Mouse (Mus musculus): ENCODE measurements around the gene Kmt2a. TPM values are rescaled to one million over a fixed set of nuclear protein-coding genes. Genes with fewer than 3 reads are reported as not detected.
"Not testable (repeated sequence)": the region's sequence is repeated elsewhere in the genome, so short reads cannot be mapped to it uniquely, and the experiment has no call there.

The Kmt2a gene
- polyA plus RNA-seq, 1 experiment from 2014 or later = 2.9 TPM

DNA sequence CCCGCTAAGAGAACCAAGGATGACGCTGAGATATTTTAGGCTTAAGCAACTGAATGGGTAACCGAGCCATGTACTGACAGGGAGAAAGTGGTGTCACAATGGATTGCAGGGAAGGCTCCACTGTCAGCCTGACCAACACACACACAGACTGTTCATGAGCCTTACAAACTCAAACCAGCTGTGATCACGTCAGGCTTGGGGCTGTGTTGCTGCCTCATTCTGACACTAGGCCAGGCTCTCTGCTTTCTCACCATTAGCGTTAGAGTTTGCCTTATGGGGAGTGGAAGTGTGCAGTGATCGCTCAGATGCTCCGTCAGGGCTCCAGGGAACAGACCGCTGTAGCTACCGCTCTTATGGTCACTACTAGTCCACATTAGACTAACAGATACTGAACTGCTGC lies 88.3 kb downstream of the Kmt2a start:
- no peak overlapping the region for H3K9ac ChIP-seq
- no peaks in the 10 kb centered on the region for H3K9me3 ChIP-seq (replicated peaks)
- no peak overlapping the region for H3K4me2 ChIP-seq
- H3K4me1 ChIP-seq (replicated peaks) = no peaks in the 10 kb centered on the region
- no peak overlapping the region for H3K4me3 ChIP-seq (replicated peaks)
- no peak for ATAC-seq (ENCODE audit: insufficient read depth)
- 74% methylated on average over 9 of the region's 9 CpGs for WGBS (ENCODE audit: insufficient replicate concordance)
- H3K27ac ChIP-seq (replicated peaks) = no peak overlapping the region
- H3K36me3 ChIP-seq (replicated peaks) = peaks cover 13% of the 10 kb centered on the region
- peaks cover 10% of the 10 kb centered on the region for H3K27me3 ChIP-seq

- H3K4me3 ChIP-seq (replicated peaks) = peak overlapping the region; percentile 79
- peaks cover 25% of the 10 kb centered on the region for H3K4me1 ChIP-seq (replicated peaks)
- no peaks in the 10 kb centered on the region for H3K27me3 ChIP-seq
- H3K36me3 ChIP-seq (replicated peaks) = peaks cover 4% of the 10 kb centered on the region; the same call in 1 of the 2 replicates
- H3K27ac ChIP-seq (replicated peaks) = peak overlapping the region; percentile 79
- H3K9ac ChIP-seq = peak overlapping the region; percentile 64
- peak overlapping the region; percentile 94 for H3K4me2 ChIP-seq
- H3K9me3 ChIP-seq (replicated peaks) = no peaks in the 10 kb centered on the region
- peak; percentile 99 for ATAC-seq (ENCODE audit: insufficient read depth)
- WGBS (ENCODE audit: insufficient replicate concordance) = under 1% methylated on average over 41 of the region's 41 CpGs
Observed at GRCm38 (mm10) chr9:44772750-44773651, 108.1 kb downstream of the Kmt2a start.

GRCm38 (mm10) chr9:44772392-44772749 lies 108.7 kb downstream of the Kmt2a start:
- WGBS (ENCODE audit: insufficient replicate concordance) = 19% methylated on average over 5 of the region's 5 CpGs
- H3K4me1 ChIP-seq (replicated peaks) = peaks cover 25% of the 10 kb centered on the region
- peaks cover 4% of the 10 kb centered on the region; the same call in 1 of the 2 replicates for H3K36me3 ChIP-seq (replicated peaks)
- peak overlapping the region; percentile 29; the same call in 1 of the 2 replicates for H3K4me2 ChIP-seq
- H3K9ac ChIP-seq = no peak overlapping the region; the same call in 1 of the 2 replicates
- H3K9me3 ChIP-seq (replicated peaks) = no peaks in the 10 kb centered on the region
- ATAC-seq (ENCODE audit: insufficient read depth) = no peak
- no peaks in the 10 kb centered on the region for H3K27me3 ChIP-seq
- H3K4me3 ChIP-seq (replicated peaks) = peak overlapping the region; percentile 79
- H3K27ac ChIP-seq (replicated peaks) = peak overlapping the region; percentile 63; the same call in 1 of the 2 replicates

GRCm38 (mm10) chr9:44771376-44771775 lies 109.7 kb downstream of the Kmt2a start:
- no peaks in the 10 kb centered on the region for H3K9me3 ChIP-seq (replicated peaks)
- 86% methylated on average over 5 of the region's 5 CpGs for WGBS (ENCODE audit: insufficient replicate concordance)
- H3K4me2 ChIP-seq = no peak overlapping the region
- H3K27ac ChIP-seq (replicated peaks) = no peak overlapping the region
- peaks cover 25% of the 10 kb centered on the region for H3K4me1 ChIP-seq (replicated peaks)
- H3K9ac ChIP-seq = no peak overlapping the region
- no peaks in the 10 kb centered on the region for H3K27me3 ChIP-seq
- H3K36me3 ChIP-seq (replicated peaks) = peaks cover 4% of the 10 kb centered on the region; the same call in 1 of the 2 replicates
- ATAC-seq (ENCODE audit: insufficient read depth) = no peak
- no peak overlapping the region for H3K4me3 ChIP-seq (replicated peaks)

DNA sequence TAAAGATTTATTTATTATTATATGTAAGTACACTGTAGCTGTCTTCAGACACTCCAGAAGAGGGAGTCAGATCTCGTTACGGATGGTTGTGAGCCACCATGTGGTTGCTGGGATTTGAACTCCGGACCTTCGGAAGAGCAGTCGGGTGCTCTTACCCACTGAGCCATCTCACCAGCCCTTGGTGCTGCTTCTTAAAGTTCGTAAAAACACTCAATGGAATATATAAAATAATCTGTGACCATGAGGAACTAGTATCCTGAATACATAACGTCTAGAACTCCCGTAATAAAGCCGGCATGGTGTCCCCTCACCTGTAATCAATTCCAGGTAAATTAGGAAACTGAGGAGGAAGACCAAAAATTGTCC lies 113.1 kb downstream of the Kmt2a start:
- H3K27me3 ChIP-seq; H3K36me3 ChIP-seq (replicated peaks); H3K9ac ChIP-seq; H3K9me3 ChIP-seq (replicated peaks): not testable (repeated sequence)
- peaks cover 34% of the 10 kb centered on the region for H3K4me1 ChIP-seq (replicated peaks)
- ATAC-seq (ENCODE audit: insufficient read depth) = peak; percentile 8; the same call in 1 of the 2 replicates
- H3K4me3 ChIP-seq (replicated peaks) = peak overlapping the region; percentile 99
- H3K27ac ChIP-seq (replicated peaks) = peak overlapping the region; percentile 19; the same call in 1 of the 2 replicates
- WGBS (ENCODE audit: insufficient replicate concordance) = 35% methylated on average over 8 of the region's 9 CpGs
- peak overlapping the region; percentile 72 for H3K4me2 ChIP-seq

DNA sequence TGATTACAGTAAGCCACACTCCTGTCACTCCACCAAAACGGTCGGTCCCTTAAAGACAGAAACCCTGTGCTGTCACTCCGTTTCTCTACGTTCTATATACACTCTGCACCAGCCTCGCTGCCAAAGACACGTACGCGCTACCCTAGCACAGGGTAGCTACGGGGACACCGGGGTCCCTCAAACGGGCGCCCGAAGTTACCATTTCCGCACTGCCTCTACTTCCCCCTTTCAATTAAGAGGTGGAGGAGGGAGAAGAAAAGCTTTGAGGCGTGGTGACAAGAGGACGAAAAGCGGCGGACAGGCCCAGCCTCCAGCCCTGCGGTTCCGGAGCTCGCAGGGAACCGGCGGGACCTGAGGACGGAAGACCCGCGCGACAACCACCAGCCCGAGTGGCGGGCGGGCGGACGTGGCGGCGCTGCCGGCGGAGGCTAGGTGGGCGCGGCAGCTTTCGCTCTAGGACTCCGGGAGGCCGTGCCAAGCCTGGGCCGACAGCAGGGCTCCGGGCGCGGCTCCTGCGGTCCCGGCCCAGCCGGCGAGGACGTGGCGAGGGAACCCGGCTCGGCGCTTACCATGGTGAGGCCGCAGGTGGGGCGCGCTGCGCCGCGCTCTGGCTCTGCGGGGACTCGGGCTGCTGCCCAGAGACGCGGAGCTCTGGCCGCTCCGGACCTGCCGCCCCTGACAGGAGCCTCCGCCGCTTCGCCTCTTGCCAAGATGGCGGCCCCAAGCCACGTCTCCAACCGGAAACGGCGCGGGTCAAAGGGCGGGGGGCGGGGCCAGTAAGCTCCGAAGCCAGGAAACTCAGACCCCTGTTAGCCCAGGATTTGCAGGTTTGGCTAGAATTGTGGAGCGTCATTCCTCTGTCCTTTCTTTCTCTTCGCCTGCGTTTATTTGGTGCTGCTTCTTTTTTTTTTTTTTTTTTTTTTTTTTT lies 113.7 kb downstream of the Kmt2a start, which contains the start of the genes Arcn1 and Ift46:
TSS of gene Arcn1 (minus strand) at position 745 of the 928 bp plus-strand sequence.
TSS of gene Ift46 (plus strand) at position 808 of the 928 bp plus-strand sequence.
- H3K27me3 ChIP-seq = no peaks in the 10 kb centered on the region
- ATAC-seq (ENCODE audit: insufficient read depth) = peak; percentile 87
- H3K27ac ChIP-seq (replicated peaks) = peak within 1 kb of the TSS; percentile 96
- H3K36me3 ChIP-seq (replicated peaks) = no peaks in the 10 kb centered on the region
- peaks cover 34% of the 10 kb centered on the region for H3K4me1 ChIP-seq (replicated peaks)
- H3K4me3 ChIP-seq (replicated peaks) = peak within 1 kb of the TSS; percentile 99
- H3K9me3 ChIP-seq (replicated peaks) = no peaks in the 10 kb centered on the region
- H3K4me2 ChIP-seq = peak within 1 kb of the TSS; percentile 72
- peak within 1 kb of the TSS; percentile 99 for H3K9ac ChIP-seq
- WGBS (ENCODE audit: insufficient replicate concordance) = under 1% methylated on average over 82 of the region's 82 CpGs

GRCm38 (mm10) chr9:44760873-44761272 lies 120.2 kb downstream of the Kmt2a start:
- H3K4me1 ChIP-seq (replicated peaks) = peaks cover 19% of the 10 kb centered on the region
- H3K4me2 ChIP-seq = no peak overlapping the region
- H3K36me3 ChIP-seq (replicated peaks) = peaks cover 48% of the 10 kb centered on the region
- H3K9me3 ChIP-seq (replicated peaks) = no peaks in the 10 kb centered on the region
- H3K27me3 ChIP-seq = no peaks in the 10 kb centered on the region
- no peak overlapping the region for H3K27ac ChIP-seq (replicated peaks)
- no peak overlapping the region for H3K4me3 ChIP-seq (replicated peaks)
- no peak overlapping the region for H3K9ac ChIP-seq
- no peak for ATAC-seq (ENCODE audit: insufficient read depth)
- 57% methylated on average over 2 of the region's 2 CpGs for WGBS (ENCODE audit: insufficient replicate concordance)

Other genes with a start within 250 kb of the Kmt2a start
- not detected in 2 replicates for gene Treh, start 208.1 kb downstream of the Kmt2a start, polyA plus RNA-seq (2015; fragmentation: Nextera tagmentation; extraction: Ambion mirVana)
- 2.5 and 2.7 TPM in 2 replicates for gene Phldb1, start 146.1 kb downstream of the Kmt2a start, polyA plus RNA-seq (2015; fragmentation: Nextera tagmentation; extraction: Ambion mirVana)
- 87.1 and 89.2 TPM in 2 replicates for gene Arcn1, start 113.5 kb downstream of the Kmt2a start, polyA plus RNA-seq (2015; fragmentation: Nextera tagmentation; extraction: Ambion mirVana)
- 16.7 and 19.0 TPM in 2 replicates for gene Ift46, start 113.4 kb downstream of the Kmt2a start, polyA plus RNA-seq (2015; fragmentation: Nextera tagmentation; extraction: Ambion mirVana)
- gene Tmem25, start 82.0 kb downstream of the Kmt2a start, polyA plus RNA-seq (2015; fragmentation: Nextera tagmentation; extraction: Ambion mirVana) = 3.2 and 4.9 TPM in 2 replicates
- gene Ttc36, start 78.2 kb downstream of the Kmt2a start, polyA plus RNA-seq (2015; fragmentation: Nextera tagmentation; extraction: Ambion mirVana) = 127 and 154 TPM in 2 replicates
- 396 and 459 TPM in 2 replicates for gene Atp5l, start 39.4 kb upstream of the Kmt2a start, polyA plus RNA-seq (2015; fragmentation: Nextera tagmentation; extraction: Ambion mirVana)
- 10.3 and 10.9 TPM in 2 replicates for gene Ube4a, start 84.3 kb upstream of the Kmt2a start, polyA plus RNA-seq (2015; fragmentation: Nextera tagmentation; extraction: Ambion mirVana)
- 0.22 and 0.23 TPM in 2 replicates for gene Cd3g, start 99.1 kb upstream of the Kmt2a start, polyA plus RNA-seq (2015; fragmentation: Nextera tagmentation; extraction: Ambion mirVana)
- gene Cd3d, start 100.5 kb upstream of the Kmt2a start, polyA plus RNA-seq (2015; fragmentation: Nextera tagmentation; extraction: Ambion mirVana) = 0.09 and 0.10 TPM in 2 replicates
- gene Cd3e, start 128.3 kb upstream of the Kmt2a start, polyA plus RNA-seq (2015; fragmentation: Nextera tagmentation; extraction: Ambion mirVana) = not detected in 2 replicates
- 9.0 and 9.4 TPM in 2 replicates for gene Mpzl2, start 158.5 kb upstream of the Kmt2a start, polyA plus RNA-seq (2015; fragmentation: Nextera tagmentation; extraction: Ambion mirVana)
- gene Mpzl3, start 173.9 kb upstream of the Kmt2a start, polyA plus RNA-seq (2015; fragmentation: Nextera tagmentation; extraction: Ambion mirVana) = 0.79 and 1.1 TPM in 2 replicates
- 0.40 and 0.56 TPM in 2 replicates for gene Jaml, start 197.9 kb upstream of the Kmt2a start, polyA plus RNA-seq (2015; fragmentation: Nextera tagmentation; extraction: Ambion mirVana)
- gene Scn2b, start 236.5 kb upstream of the Kmt2a start, polyA plus RNA-seq (2015; fragmentation: Nextera tagmentation; extraction: Ambion mirVana) = 0.17 and 0.22 TPM in 2 replicates

All from liver, embryonic 15.5 days (tissue).